Mouse (Mus musculus): ENCODE data around the gene Cd274.

The Cd274 gene

GRCm38 (mm10) chr19:29365105-29365504, 2.1 kb upstream of the Cd274 start:
- no peak for DNase-seq

GRCm38 (mm10) chr19:29366226-29366968, 858 bp upstream of the Cd274 start:
- DNase-seq = no peak

GRCm38 (mm10) chr19:29368041-29368440, 786 bp downstream of the Cd274 start:
- no peak for DNase-seq

GRCm38 (mm10) chr19:29368671-29369309, 1.5 kb downstream of the Cd274 start:
- no peak for DNase-seq

GRCm38 (mm10) chr19:29370112-29370511, 2.9 kb downstream of the Cd274 start:
- DNase-seq = no peak

- DNase-seq = no peak
Observed at GRCm38 (mm10) chr19:29370545-29371283, 3.5 kb downstream of the Cd274 start.

- DNase-seq = no peak
Observed at GRCm38 (mm10) chr19:29371284-29372081, 4.2 kb downstream of the Cd274 start.

GRCm38 (mm10) chr19:29372138-29372537, 4.9 kb downstream of the Cd274 start:
- no peak for DNase-seq

- DNase-seq = no peak
Observed at GRCm38 (mm10) chr19:29372621-29373020, 5.4 kb downstream of the Cd274 start.

- no peak for DNase-seq
Observed at GRCm38 (mm10) chr19:29373438-29373837, 6.2 kb downstream of the Cd274 start.

- DNase-seq = no peak
Observed at GRCm38 (mm10) chr19:29374947-29375346, 7.7 kb downstream of the Cd274 start.

GRCm38 (mm10) chr19:29376382-29376781, 9.1 kb downstream of the Cd274 start:
- DNase-seq = no peak

- no peak for DNase-seq
Observed at GRCm38 (mm10) chr19:29379839-29380603, 12.8 kb downstream of the Cd274 start.

GRCm38 (mm10) chr19:29383368-29383767, 16.1 kb downstream of the Cd274 start:
- no peak for DNase-seq

- DNase-seq = no peak
Observed at GRCm38 (mm10) chr19:29384412-29384811, 17.2 kb downstream of the Cd274 start.

GRCm38 (mm10) chr19:29384994-29385393, 17.7 kb downstream of the Cd274 start:
- DNase-seq = no peak

- DNase-seq = no peak
Observed at GRCm38 (mm10) chr19:29385822-29386221, 18.6 kb downstream of the Cd274 start.

GRCm38 (mm10) chr19:29388818-29389217, 21.6 kb downstream of the Cd274 start:
- DNase-seq = no peak

GRCm38 (mm10) chr19:29390483-29390882, 23.2 kb downstream of the Cd274 start:
- DNase-seq = no peak

- no peak for DNase-seq
Observed at GRCm38 (mm10) chr19:29391279-29391678, 24.0 kb downstream of the Cd274 start.

- no peak for DNase-seq
Observed at GRCm38 (mm10) chr19:29393333-29393732, 26.1 kb downstream of the Cd274 start.

- no peak for DNase-seq
Observed at GRCm38 (mm10) chr19:29394721-29395120, 27.5 kb downstream of the Cd274 start.
